Mouse (Mus musculus) forebrain, embryonic 12.5 days (tissue): ENCODE results near the gene Coa3. TPM values are rescaled to one million over a fixed set of nuclear protein-coding genes. Genes with fewer than 3 reads are reported as not detected.
A peak's percentile ranks its signal among the peaks of the same experiment; 100 is the strongest.
"Not testable (repeated sequence)": the region's sequence is repeated elsewhere in the genome, so short reads cannot be mapped to it uniquely, and the experiment has no call there.

Experiments
- ATAC-seq: fragments of 200-750 bp; cut with Nextera tagmentation; 2 replicates; pipeline ENCODE4 v1.8.0; 2017; ENCODE audit warnings: moderate TSS enrichment; ENCODE audit not compliant: low FRiP score
- H3K27ac ChIP-seq: fragments of 300-500 bp; sonication (generic); 2 replicates; pipeline ENCODE4 v1.5.1; 2016; ENCODE audit warnings: mild to moderate bottlenecking
- H3K27me3 ChIP-seq: fragments of 300-500 bp; sonication (generic); 2 replicates; pipeline ENCODE4 v1.6.1; 2016; ENCODE audit warnings: mild to moderate bottlenecking
- H3K36me3 ChIP-seq: fragments of 300-500 bp; sonication (generic); replicated peaks from 2 replicates; pipeline ENCODE4 v1.6.1; 2016; ENCODE audit warnings: mild to moderate bottlenecking
- H3K4me1 ChIP-seq: fragments of 300-500 bp; sonication (generic); 2 replicates; pipeline ENCODE4 v1.6.1; 2016
- H3K4me2 ChIP-seq: fragments of 300-500 bp; sonication (generic); 2 replicates; pipeline ENCODE4 v1.6.1; 2016; ENCODE audit warnings: mild to moderate bottlenecking, moderate library complexity
- H3K4me3 ChIP-seq: fragments of 300-500 bp; sonication (generic); replicated peaks from 2 replicates; pipeline ENCODE4 v1.5.1; 2016; ENCODE audit warnings: mild to moderate bottlenecking
- H3K9ac ChIP-seq: fragments of 300-500 bp; sonication (generic); 2 replicates; pipeline ENCODE4 v1.6.1; 2016; ENCODE audit warnings: mild to moderate bottlenecking
- H3K9me3 ChIP-seq: fragments of 300-500 bp; sonication (generic); 2 replicates; pipeline ENCODE4 v1.6.1; 2016
- WGBS: fragments of 180-500 bp; shearing (Covaris S2); methylation state at CpG from one replicate; pipeline ENCODE4 v1.1.7; 2016; 5-methylcytosine and 5-hydroxymethylcytosine counted together
- polyA plus RNA-seq: library from polyadenylated mRNA; unstranded; fragments of >200 nt; fragmentation: Nextera tagmentation; extraction: Ambion mirVana; gene quantifications from 2 replicates; pipeline ENCODE4 v1.2.1, GENCODE M21; 2016

Gene Coa3
- polyA plus RNA-seq, result 178 and 183 TPM in 2 replicates

GRCm38 (mm10) chr11:101278223-101279192 is at the start of gene Coa3, which contains the start of gene Cntd1:
Gene Coa3 (minus strand): TSS chr11:101279114.
Gene Cntd1 (plus strand): TSS chr11:101279012.
- Histone ChIP-seq H3K4me3 (peak within 1 kb of the TSS; percentile 76), H3K27ac (peak within 1 kb of the TSS; percentile 56; the same call in 1 of the 2 replicates), H3K9ac (peak within 1 kb of the TSS; percentile 76), H3K4me2 (peak within 1 kb of the TSS; percentile 77), H3K4me1 (peaks cover 37% of the 10 kb centered on the region), H3K27me3 (peaks cover 29% of the 10 kb centered on the region), H3K9me3 (no peaks in the 10 kb centered on the region), H3K36me3 (no peaks in the 10 kb centered on the region)
- ATAC-seq, result peak; percentile 95
- 11% methylated on average over 45 of the region's 45 CpGs for WGBS

- Histone ChIP-seq H3K27ac (no peak overlapping the region), H3K9me3 (no peaks in the 10 kb centered on the region), H3K4me2 (no peak overlapping the region), H3K4me1 (no peaks in the 10 kb centered on the region), H3K27me3 (no peaks in the 10 kb centered on the region), H3K36me3 (peaks cover 41% of the 10 kb centered on the region), H3K9ac (no peak overlapping the region), H3K4me3 (no peak overlapping the region)
- ATAC-seq, result no peak
- 51% methylated on average over 3 of the region's 3 CpGs for WGBS
Measured at GRCm38 (mm10) chr11:101327311-101327710, 48.4 kb upstream of the Coa3 start.

DNA sequence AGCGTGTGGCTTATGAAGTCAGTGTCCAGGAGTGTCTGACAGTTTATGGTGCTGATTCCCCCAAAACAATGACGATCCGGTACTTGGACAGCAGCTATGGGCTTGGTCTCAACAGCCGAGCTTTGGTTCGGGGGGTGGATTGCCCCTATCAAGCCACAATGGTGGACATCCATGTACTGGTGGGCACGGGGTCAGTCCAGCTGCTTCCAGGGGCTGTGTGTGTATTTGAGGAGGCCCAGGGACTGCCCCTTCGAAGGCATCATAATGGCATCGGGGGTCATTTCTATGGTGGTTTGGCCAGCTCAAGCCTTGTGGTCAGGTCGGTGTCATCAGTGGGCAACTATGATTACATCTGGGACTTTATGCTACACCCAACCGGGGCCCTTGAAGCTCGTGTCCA is 47.2 kb upstream of the Coa3 start:
- no peak overlapping the region for H3K4me2 ChIP-seq
- H3K9me3 ChIP-seq, result no peaks in the 10 kb centered on the region
- H3K4me1 ChIP-seq, result no peaks in the 10 kb centered on the region
- no peaks in the 10 kb centered on the region for H3K27me3 ChIP-seq
- no peak overlapping the region for H3K4me3 ChIP-seq
- H3K9ac ChIP-seq, result no peak overlapping the region
- WGBS, result 88% methylated on average over 11 of the region's 11 CpGs
- peaks cover 53% of the 10 kb centered on the region for H3K36me3 ChIP-seq
- no peak overlapping the region for H3K27ac ChIP-seq
- no peak for ATAC-seq

DNA sequence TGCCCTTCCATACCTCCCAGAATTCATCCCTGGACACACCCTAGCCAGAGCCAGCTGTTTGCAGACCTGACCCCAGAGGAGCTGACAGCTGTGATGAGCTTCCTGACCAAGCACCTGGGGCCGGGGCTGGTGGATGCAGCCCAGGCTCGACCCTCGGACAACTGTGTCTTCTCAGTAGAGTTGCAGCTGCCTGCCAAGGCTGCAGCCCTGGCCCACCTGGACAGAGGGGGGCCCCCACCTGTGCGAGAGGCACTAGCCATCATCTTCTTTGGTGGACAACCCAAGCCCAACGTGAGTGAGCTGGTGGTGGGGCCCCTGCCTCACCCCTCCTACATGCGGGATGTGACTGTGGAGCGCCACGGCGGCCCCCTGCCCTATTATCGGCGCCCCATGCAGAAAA is 46.3 kb upstream of the Coa3 start:
- H3K4me2 ChIP-seq, H3K27ac ChIP-seq, H3K27me3 ChIP-seq, H3K4me1 ChIP-seq, H3K9ac ChIP-seq, H3K9me3 ChIP-seq, H3K4me3 ChIP-seq: not testable (repeated sequence)
- 93% methylated on average over 11 of the region's 11 CpGs for WGBS
- 0 out of 2 replicates have a peak, but pooled peaks have one; percentile 14 for ATAC-seq
- peaks cover 62% of the 10 kb centered on the region for H3K36me3 ChIP-seq

GRCm38 (mm10) chr11:101324763-101325162 is 45.8 kb upstream of the Coa3 start, which contains the start of gene Aoc2:
Gene Aoc2 (plus strand): TSS chr11:101325063.
- peaks cover 67% of the 10 kb centered on the region for H3K36me3 ChIP-seq

DNA sequence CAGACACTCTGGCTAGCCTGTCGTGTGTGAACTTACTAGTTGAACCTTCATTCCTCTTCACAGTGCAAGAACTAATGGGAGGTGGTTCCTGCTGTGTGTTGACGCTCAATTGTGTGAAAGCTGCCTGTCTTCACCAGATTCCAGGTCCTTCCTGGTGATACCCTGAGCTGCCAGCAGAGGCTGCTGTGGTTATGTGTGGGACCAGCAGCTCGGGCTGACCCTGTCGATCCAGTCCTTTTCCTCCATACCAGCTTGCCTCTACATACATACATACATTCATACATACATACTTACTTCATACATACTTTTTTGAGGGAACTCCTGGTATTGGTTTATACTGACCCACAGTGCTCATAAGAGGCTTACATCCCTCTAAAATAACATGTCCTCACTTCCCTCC is 44.7 kb upstream of the Coa3 start:
- 14% methylated on average over 4 of the region's 4 CpGs for WGBS
- no peaks in the 10 kb centered on the region for H3K9me3 ChIP-seq
- H3K4me1 ChIP-seq, result no peaks in the 10 kb centered on the region
- H3K27me3 ChIP-seq, result no peaks in the 10 kb centered on the region
- H3K4me2 ChIP-seq, result no peak overlapping the region
- ATAC-seq, result no peak
- no peak overlapping the region for H3K9ac ChIP-seq
- H3K4me3 ChIP-seq, result no peak overlapping the region
- H3K36me3 ChIP-seq, result peaks cover 78% of the 10 kb centered on the region
- no peak overlapping the region for H3K27ac ChIP-seq

More at GRCm38 (mm10) chr11:101324763-101325162, 45.8 kb upstream of the Coa3 start, which contains the start of gene Aoc2:
- H3K4me1 ChIP-seq, result no peaks in the 10 kb centered on the region
- no peaks in the 10 kb centered on the region for H3K27me3 ChIP-seq
- no peak within 1 kb of the TSS for H3K4me3 ChIP-seq
- ATAC-seq, result no peak
- no peaks in the 10 kb centered on the region for H3K9me3 ChIP-seq
- 95% methylated on average over 5 of the region's 5 CpGs for WGBS
- no peak within 1 kb of the TSS for H3K4me2 ChIP-seq
- H3K9ac ChIP-seq, result no peak within 1 kb of the TSS
- no peak within 1 kb of the TSS for H3K27ac ChIP-seq

GRCm38 (mm10) chr11:101316501-101316917 is 37.6 kb upstream of the Coa3 start:
- peaks cover 18% of the 10 kb centered on the region for H3K4me1 ChIP-seq
- H3K27me3 ChIP-seq, result 0 out of 2 replicates have a peak, but pooled peaks cover 6% of the 10 kb centered on the region
- peaks cover 38% of the 10 kb centered on the region for H3K36me3 ChIP-seq
- 0% methylated on average over 17 of the region's 17 CpGs for WGBS
- no peaks in the 10 kb centered on the region for H3K9me3 ChIP-seq
- H3K4me2 ChIP-seq, result peak overlapping the region; percentile 99
- peak overlapping the region; percentile 94 for H3K9ac ChIP-seq
- ATAC-seq, result peak; percentile 55
- peak overlapping the region; percentile 54 for H3K27ac ChIP-seq
- H3K4me3 ChIP-seq, result peak overlapping the region; percentile 84

- ATAC-seq, result peak; percentile 93
- peak within 1 kb of the TSS; percentile 84 for H3K4me3 ChIP-seq
- 0 out of 2 replicates have a peak, but pooled peaks cover 6% of the 10 kb centered on the region for H3K27me3 ChIP-seq
- H3K4me1 ChIP-seq, result peaks cover 18% of the 10 kb centered on the region
- H3K4me2 ChIP-seq, result peak within 1 kb of the TSS; percentile 99
- under 1% methylated on average over 62 of the region's 62 CpGs for WGBS
- H3K27ac ChIP-seq, result peak within 1 kb of the TSS; percentile 54
- H3K9ac ChIP-seq, result peak within 1 kb of the TSS; percentile 94
- peaks cover 32% of the 10 kb centered on the region for H3K36me3 ChIP-seq
- H3K9me3 ChIP-seq, result no peaks in the 10 kb centered on the region
Measured at GRCm38 (mm10) chr11:101315665-101316500, 37.0 kb upstream of the Coa3 start, which contains the start of gene Psme3. Gene Psme3 (plus strand): TSS chr11:101316213.

- Histone ChIP-seq H3K9me3 (no peaks in the 10 kb centered on the region), H3K4me2 (peak overlapping the region; percentile 99), H3K4me1 (peaks cover 18% of the 10 kb centered on the region), H3K27me3 (0 out of 2 replicates have a peak, but pooled peaks cover 6% of the 10 kb centered on the region), H3K4me3 (peak overlapping the region; percentile 84), H3K36me3 (peaks cover 25% of the 10 kb centered on the region), H3K9ac (peak overlapping the region; percentile 94), H3K27ac (peak overlapping the region; percentile 54)
- 0 out of 2 replicates have a peak, but pooled peaks have one; percentile 5 for ATAC-seq
- 82% methylated on average over 8 of the region's 8 CpGs for WGBS
Measured at GRCm38 (mm10) chr11:101315082-101315650, 36.3 kb upstream of the Coa3 start.

DNA sequence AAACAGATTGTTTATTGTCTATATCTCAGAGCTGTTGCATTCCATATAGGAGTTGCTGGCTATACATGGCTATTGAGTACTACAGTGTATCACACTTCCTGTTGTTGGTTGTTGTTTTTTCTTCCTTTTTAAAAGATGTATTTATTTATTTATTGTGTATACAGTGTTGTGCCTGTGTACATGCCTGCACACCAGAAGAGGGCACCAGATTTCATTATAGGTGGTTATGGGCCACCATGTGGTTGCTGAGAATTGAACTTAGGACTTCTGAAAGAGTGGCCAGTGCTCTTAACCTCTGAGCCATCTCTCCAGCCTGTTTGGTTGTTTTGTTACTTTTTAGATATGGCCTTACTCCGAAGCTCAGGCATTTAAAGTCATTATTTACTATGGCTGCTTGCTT is 35.7 kb upstream of the Coa3 start:
- ATAC-seq, result no peak
- no peak overlapping the region for H3K4me3 ChIP-seq
- 0 out of 2 replicates have a peak, but pooled peaks cover 6% of the 10 kb centered on the region for H3K27me3 ChIP-seq
- WGBS, result 94% methylated on average over 1 of the region's 1 CpGs
- H3K27ac ChIP-seq, result no peak overlapping the region
- no peaks in the 10 kb centered on the region for H3K9me3 ChIP-seq
- peaks cover 18% of the 10 kb centered on the region for H3K4me1 ChIP-seq
- H3K9ac ChIP-seq, result no peak overlapping the region
- H3K4me2 ChIP-seq, result no peak overlapping the region
- peaks cover 19% of the 10 kb centered on the region for H3K36me3 ChIP-seq

DNA sequence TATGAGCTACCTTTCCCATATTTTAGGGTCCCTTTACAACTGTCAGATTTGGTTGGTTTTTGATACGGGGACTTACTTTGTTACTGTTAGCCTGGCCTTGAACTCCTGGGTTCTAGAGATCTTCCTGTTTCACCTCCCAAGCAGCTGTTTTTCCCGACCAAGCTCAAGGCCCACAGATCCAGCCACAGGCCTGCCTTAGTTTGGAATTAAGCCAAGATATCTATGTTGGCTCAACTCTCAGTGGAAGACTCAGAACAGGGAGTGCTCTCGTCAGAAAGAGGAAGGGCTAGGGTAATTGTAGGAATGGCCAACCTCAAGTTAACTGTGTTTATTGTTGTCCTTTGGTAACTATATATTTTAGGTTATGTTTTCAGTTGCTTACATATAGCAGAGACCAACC is 33.2 kb upstream of the Coa3 start:
- 0 out of 2 replicates have a peak, but pooled peaks cover 6% of the 10 kb centered on the region for H3K27me3 ChIP-seq
- no peak overlapping the region for H3K4me3 ChIP-seq
- no peaks in the 10 kb centered on the region for H3K9me3 ChIP-seq
- H3K36me3 ChIP-seq, result no peaks in the 10 kb centered on the region
- no peak overlapping the region for H3K27ac ChIP-seq
- no peak for ATAC-seq
- H3K4me2 ChIP-seq, result no peak overlapping the region
- H3K4me1 ChIP-seq, result peaks cover 8% of the 10 kb centered on the region
- H3K9ac ChIP-seq, result no peak overlapping the region
- WGBS, result 79% methylated on average over 3 of the region's 3 CpGs
